Mouse (Mus musculus) yolk sac, embryonic 10.5 days (tissue): ENCODE measurements around the gene Tec.
"Not testable (repeated sequence)": the region's sequence is repeated elsewhere in the genome, so short reads cannot be mapped to it uniquely, and the experiment has no call there.

Experiments used
- DNase-seq: peaks from one replicate; pipeline ENCODE4 v3.0.0-alpha.2; 2017; ENCODE audit warnings: low spot score

The Tec gene

GRCm38 (mm10) chr5:72820036-72820640 lies 48.1 kb downstream of the Tec start:
- DNase-seq, result no peak

- DNase-seq, result no peak
These were observed 49.6 kb downstream of the Tec start for GRCm38 (mm10) chr5:72818513-72819180.

- no peak for DNase-seq
These were observed 50.7 kb downstream of the Tec start for GRCm38 (mm10) chr5:72817523-72818091.

- not testable (repeated sequence) for DNase-seq
These were observed 51.3 kb downstream of the Tec start for GRCm38 (mm10) chr5:72816960-72817359.

DNA sequence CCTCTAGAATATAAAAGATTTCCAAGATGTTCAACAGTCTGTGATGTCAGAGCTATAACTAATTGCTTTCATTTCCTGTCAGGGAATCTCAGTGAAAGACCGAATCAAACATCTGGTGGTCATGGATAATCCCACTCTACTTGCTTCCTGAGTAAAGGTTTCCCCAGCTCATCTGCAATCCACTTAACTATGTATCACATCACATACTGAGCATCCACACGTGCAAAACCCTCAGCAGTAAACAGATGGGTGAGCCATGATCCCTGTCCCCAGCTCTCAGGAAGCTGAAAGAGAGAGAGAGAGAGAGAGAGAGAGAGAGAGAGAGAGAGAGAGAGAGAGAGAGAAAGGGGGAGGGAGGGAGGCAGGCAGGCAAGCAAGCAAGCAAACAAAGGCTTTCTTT lies 51.8 kb downstream of the Tec start:
- no peak for DNase-seq

DNA sequence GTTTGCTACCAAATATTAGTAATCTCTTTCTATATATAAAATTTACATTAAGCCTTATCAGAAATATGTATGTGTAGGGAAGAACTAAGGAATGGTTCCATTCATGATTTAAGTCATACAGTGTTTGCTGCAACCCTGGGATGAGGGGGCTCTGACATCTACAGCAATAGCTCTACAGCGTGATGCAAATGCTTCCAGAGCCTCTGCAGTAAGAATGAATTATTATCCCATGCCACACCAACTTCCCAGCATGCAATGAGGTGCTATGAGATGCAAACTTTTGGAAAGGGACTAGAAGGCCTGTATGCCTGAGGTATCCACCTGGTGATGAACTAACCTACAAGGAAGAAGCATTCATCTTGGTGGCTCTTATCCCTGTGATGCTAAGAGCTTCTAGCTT lies 52.2 kb downstream of the Tec start:
- DNase-seq, result no peak

GRCm38 (mm10) chr5:72815361-72815760 lies 52.9 kb downstream of the Tec start:
- DNase-seq, result no peak

DNA sequence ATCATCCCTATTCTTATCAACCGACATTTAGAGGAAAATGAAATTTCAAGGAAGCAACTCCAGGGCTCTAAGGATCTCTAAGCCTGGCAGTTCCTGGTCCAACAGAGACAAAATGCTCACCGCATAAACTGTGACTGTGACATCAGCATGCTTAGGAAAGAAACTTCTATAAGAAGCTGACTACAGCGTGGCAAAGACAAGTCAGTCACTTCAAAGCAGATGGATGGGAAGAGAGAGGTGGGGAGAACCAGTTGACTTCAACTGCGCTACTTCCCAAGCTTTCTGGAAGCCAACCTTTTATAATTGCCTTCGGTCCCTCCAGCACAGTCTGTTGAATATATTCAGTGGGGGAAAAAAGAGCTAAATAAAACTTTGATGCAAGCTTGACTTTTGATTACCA lies 54.2 kb downstream of the Tec start:
- DNase-seq, result no peak

GRCm38 (mm10) chr5:72812908-72813307 lies 55.4 kb downstream of the Tec start:
- DNase-seq, result no peak

DNA sequence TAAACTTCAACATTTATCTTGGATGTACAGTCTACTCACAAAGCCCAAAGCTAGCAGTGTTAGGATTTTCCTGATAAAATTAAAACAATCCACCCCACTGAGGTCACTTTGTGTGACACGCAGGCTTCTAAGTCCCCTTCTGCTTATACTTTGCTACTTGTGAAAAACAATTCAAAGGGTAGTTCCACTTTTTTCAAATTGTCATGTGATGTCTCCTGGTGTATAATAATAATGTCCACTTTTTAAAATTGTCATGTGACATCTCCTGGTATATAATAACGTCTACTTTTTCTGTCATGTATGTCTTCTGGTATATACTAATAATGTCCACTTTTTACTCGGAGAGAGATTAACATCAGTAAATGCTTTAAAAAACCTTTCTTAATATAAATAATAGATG lies 56.0 kb downstream of the Tec start:
- DNase-seq, result no peak

DNA sequence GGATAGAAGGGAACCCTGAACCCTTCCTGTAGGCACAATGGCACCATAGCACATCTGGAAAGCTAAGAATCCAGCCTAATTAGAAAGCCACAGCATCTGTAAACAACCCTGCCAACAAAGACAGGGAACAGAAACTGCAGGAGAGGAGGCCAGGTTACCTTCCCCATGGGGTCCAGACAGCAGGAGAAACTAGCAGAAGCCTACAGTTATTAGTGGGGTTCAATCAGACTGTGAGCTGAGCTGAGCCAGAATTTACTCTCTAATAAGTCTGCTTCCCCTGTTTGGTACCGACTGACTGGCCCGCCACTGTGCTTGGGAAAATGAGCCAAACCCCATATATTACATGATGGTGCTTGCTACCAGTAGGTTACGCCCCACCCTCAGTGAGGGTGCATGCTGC lies 56.9 kb downstream of the Tec start:
- DNase-seq, result no peak

DNA sequence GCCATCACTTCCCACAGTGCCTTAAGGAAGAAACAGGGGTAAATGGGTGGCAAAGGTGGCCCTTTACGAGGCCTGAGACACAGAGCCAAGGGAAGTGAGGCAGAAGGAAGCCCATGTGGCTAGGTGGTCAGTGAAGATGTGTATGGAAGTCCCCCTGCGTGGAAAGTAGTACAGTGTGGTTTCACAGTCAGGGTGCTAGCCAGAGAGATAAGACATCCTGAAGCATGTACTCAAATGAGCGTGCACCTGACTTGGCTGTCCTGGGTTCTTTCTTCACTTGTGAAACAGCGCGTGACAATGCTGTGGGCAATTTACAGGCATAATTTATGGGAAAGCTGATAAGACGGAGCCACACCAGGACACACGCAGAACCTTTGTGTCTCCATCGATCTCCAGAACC lies 57.3 kb downstream of the Tec start:
- DNase-seq, result no peak

GRCm38 (mm10) chr5:72809480-72809879 lies 58.8 kb downstream of the Tec start:
- DNase-seq, result no peak

- no peak for DNase-seq
These were observed 59.7 kb downstream of the Tec start for GRCm38 (mm10) chr5:72808456-72809111.

- DNase-seq, result no peak
These were observed 65.4 kb downstream of the Tec start for GRCm38 (mm10) chr5:72802851-72803250.

DNA sequence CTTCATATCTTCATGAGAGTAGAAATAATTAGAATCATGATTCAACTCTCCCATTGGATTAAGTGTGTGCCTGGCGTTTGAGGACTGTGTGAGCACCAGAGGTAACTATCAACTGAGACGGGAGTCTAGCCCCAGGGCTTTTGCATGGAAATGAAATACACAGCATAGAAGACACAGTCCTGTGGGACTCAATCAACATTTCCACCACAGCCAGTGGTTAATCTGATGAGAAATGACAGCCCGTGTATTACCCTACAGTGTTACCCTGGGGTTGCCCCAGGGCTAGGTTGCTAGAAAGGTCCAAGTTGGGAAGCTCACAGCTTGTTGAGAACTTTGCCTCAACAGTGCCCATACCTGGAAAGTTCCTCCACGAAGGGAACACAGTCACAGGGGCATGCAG lies 69.7 kb downstream of the Tec start:
- DNase-seq, result no peak

- DNase-seq, result no peak
These were observed 72.1 kb downstream of the Tec start for GRCm38 (mm10) chr5:72796186-72796613.

- no peak for DNase-seq
These were observed 74.9 kb downstream of the Tec start for GRCm38 (mm10) chr5:72793309-72793850.

GRCm38 (mm10) chr5:72791789-72792188 lies 76.5 kb downstream of the Tec start:
- no peak for DNase-seq

- no peak for DNase-seq
These were observed 76.9 kb downstream of the Tec start for GRCm38 (mm10) chr5:72791386-72791785.

GRCm38 (mm10) chr5:72785451-72785850 lies 82.8 kb downstream of the Tec start:
- DNase-seq, result no peak

- no peak for DNase-seq
These were observed 83.6 kb downstream of the Tec start for GRCm38 (mm10) chr5:72784719-72785118.

DNA sequence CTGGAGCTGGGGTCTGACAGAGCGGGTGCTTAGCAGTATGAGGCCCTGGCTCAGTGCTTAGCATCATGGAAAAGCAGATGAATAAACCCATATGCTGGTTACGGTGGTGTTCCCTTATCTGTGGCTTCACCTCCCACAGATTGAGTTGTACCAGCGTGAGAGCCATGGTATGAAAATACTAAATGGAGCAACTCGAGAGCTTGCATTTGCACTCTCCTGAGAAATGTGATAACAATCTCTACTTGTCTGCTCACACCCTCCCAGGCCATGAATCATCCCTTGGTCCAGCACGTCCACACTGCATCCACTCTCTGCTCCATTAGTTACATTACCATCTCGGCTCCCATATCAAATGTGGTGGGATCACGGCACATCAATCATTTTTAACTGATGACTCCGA lies 84.3 kb downstream of the Tec start:
- no peak for DNase-seq
